ENCODE assay signal across 8 mouse cellular contexts in genomic region chr2:117450172-117450865, GRCm38 (mm10).
A peak's percentile ranks its signal among the peaks of the same experiment; 100 is the strongest.
DNase-seq lines count a peak whose midpoint lies in the region; ATAC-seq and TF ChIP-seq lines count a peak whose summit lies in the region.

No protein-coding gene starts in this region.

- no peaks in the 10 kb centered on the region for H3K79me2 ChIP-seq in C2C12 (ENCODE audit: control insufficient read depth, insufficient read depth)

- no peak overlapping the region for H3K27ac ChIP-seq in gastrocnemius, adult 2 months
- H3K27ac ChIP-seq in hindbrain, embryonic 13.5 days = no peak overlapping the region

- intact Hi-C loops in gastrocnemius, adult 2 months (cut with DNase I) = no loop called here
- intact Hi-C loops in left cerebral cortex, postnatal 25 days (cut with DNase I) = loop anchor here (5.0 kb wide), 1 partner anchor 662 kb away; the partner anchor contains the start of gene Thbs1

- no peaks in the 10 kb centered on the region for H3K79me3 ChIP-seq in C2C12 (ENCODE audit: low read depth)

- H3K4me2 ChIP-seq in hindbrain, embryonic 13.5 days = no peak overlapping the region

- DNase-seq in gastrocnemius, adult 2 months = no peak
- DNase-seq in gastrocnemius, postnatal 4 days (ENCODE audit: low spot score in 2 of 2) = no peak
- DNase-seq in brain, adult 2 months (ENCODE audit: low read depth, low spot score) = peak; percentile 80
- peak; percentile 65 to 76 for DNase-seq in left cerebral cortex, postnatal 25 days (ENCODE audit: low spot score in 2 of 2)
- peak; percentile 42 for DNase-seq in right cerebral cortex, postnatal 14 days
- DNase-seq in urinary bladder, postnatal 36 days (ENCODE audit: low spot score in 2 of 2) = no peak

- 54% methylated on average over 7 of the region's 7 CpGs for WGBS in hindbrain, embryonic 13.5 days

- TF ChIP-seq CTCF in gastrocnemius, adult 2 months (IDR thresholded peaks at IDR 0.05) = peak; percentile 37
- peak; percentile 31 for TF ChIP-seq CTCF in C2C12 (IDR thresholded peaks at IDR 0.05; ENCODE audit: control insufficient read depth, insufficient read depth, insufficient read length)

- H3ac ChIP-seq in C2C12 (ENCODE audit: control insufficient read depth, insufficient read length, low read depth) = no peak overlapping the region

- H3K9me3 ChIP-seq in hindbrain, embryonic 13.5 days = no peaks in the 10 kb centered on the region

- H3K36me3 ChIP-seq in C2C12 (ENCODE audit: control insufficient read depth, insufficient read depth) = no peaks in the 10 kb centered on the region
- H3K36me3 ChIP-seq in hindbrain, embryonic 13.5 days = no peaks in the 10 kb centered on the region

- H3K4me3 ChIP-seq in gastrocnemius, adult 2 months = no peak overlapping the region
- no peak overlapping the region for H3K4me3 ChIP-seq in C2C12 (ENCODE audit: insufficient read depth, poor library complexity, severe bottlenecking)
- H3K4me3 ChIP-seq in hindbrain, embryonic 13.5 days = no peak overlapping the region

- no peak overlapping the region for H3K9ac ChIP-seq in hindbrain, embryonic 13.5 days

- no peaks in the 10 kb centered on the region for H3K4me1 ChIP-seq in hindbrain, embryonic 13.5 days (replicated peaks)

- no peaks in the 10 kb centered on the region for H3K27me3 ChIP-seq in C2C12 (ENCODE audit: control insufficient read depth, insufficient read depth, insufficient read length)
- H3K27me3 ChIP-seq in hindbrain, embryonic 13.5 days = no peaks in the 10 kb centered on the region

- peak; percentile 83 for ATAC-seq in hindbrain, embryonic 13.5 days (ENCODE audit: low FRiP score)

TF ChIP-seq in C2C12, 6 proteins besides CTCF, POLR2A, EP300 and RAD21:
- TF ChIP-seq FOSL1 (IDR thresholded peaks at IDR 0.05; ENCODE audit: insufficient read depth, low read length, poor library complexity, severe bottlenecking) (no peak), MYOG (IDR thresholded peaks at IDR 0.05; ENCODE audit: control insufficient read depth, extremely low read depth, insufficient read length) (no peak), MYOD1 (IDR thresholded peaks at IDR 0.05; ENCODE audit: control insufficient read depth, insufficient read length, low read depth) (no peak), CEBPB (IDR thresholded peaks at IDR 0.05; ENCODE audit: low read depth) (no peak), USF1 (IDR thresholded peaks at IDR 0.05; ENCODE audit: low read depth) (no peak), MAX (IDR thresholded peaks at IDR 0.05) (no peak)

Comparison
In these comparisons a context has a peak if more than half of its experiments do, and no peak if none do; other contexts are left out.
1. DNase-seq: peak in brain, adult 2 months (single experiment), left cerebral cortex, postnatal 25 days (2 of 2) and right cerebral cortex, postnatal 14 days (single experiment); none in gastrocnemius, adult 2 months (single experiment), gastrocnemius, postnatal 4 days (0 of 2) and urinary bladder, postnatal 36 days (0 of 2).